Mouse (Mus musculus) brain, adult 2 months (tissue): ENCODE data around the gene Rhbdf2.
"Not testable (repeated sequence)": the region's sequence is repeated elsewhere in the genome, so short reads cannot be mapped to it uniquely, and the experiment has no call there.

Source experiments
- DNase-seq: peaks from one replicate; pipeline ENCODE4 v3.0.0; 2011; ENCODE audit warnings: low read depth, low spot score

Gene Rhbdf2

DNA sequence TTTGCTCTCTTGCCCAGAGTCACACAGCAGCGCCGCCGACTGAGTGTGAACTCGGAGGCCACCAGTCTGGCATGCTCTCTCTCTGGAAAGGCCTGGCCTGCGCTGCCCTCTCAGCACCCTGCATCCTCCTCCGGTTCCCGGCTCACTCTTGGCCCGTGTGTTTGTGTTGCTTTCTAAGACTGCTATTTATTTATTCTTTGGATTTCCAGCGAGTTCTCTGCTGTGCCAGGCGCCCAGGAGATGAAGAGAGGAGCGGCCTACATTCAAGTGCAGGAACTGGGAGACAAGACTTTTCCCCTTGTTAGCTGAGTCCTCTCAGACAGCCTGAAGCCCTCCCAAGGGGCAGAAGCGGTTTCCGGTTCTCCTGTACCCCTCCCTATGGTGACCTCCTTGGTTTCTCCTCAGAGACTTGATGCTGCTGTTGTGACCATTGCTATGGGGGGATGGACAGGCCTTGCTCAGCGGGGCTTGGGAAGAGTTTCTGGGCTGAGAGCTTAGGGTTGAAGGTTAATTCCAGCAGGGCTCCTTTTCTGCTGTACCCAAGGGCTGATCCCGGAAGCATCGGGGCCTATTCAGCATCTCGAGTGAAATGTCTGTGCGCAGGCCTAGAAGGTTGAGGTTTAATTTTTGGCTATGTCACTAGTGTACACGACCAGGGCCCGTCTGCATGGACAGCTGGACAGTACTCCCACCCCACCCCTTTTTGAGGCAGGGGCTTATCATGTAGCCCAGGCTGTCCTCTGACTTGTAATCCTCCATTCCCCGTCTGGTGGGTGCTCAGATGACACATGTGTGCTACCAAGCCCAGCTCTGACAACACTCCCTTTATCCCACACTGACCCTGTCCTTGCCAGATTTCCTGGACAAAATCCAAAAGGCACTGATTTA is 17.6 kb upstream of the Rhbdf2 start:
- DNase-seq, result peak; percentile 54

- DNase-seq, result peak; percentile 63
Observed at GRCm38 (mm10) chr11:116643579-116644224, 16.9 kb upstream of the Rhbdf2 start.

- peak; percentile 93 for DNase-seq
Observed at GRCm38 (mm10) chr11:116642681-116643578, 16.1 kb upstream of the Rhbdf2 start.

GRCm38 (mm10) chr11:116641731-116642130 is 14.9 kb upstream of the Rhbdf2 start:
- DNase-seq, result no peak

- no peak for DNase-seq
Observed at GRCm38 (mm10) chr11:116641168-116641567, 14.3 kb upstream of the Rhbdf2 start.

GRCm38 (mm10) chr11:116636607-116637006 is 9.8 kb upstream of the Rhbdf2 start:
- not testable (repeated sequence) for DNase-seq

DNA sequence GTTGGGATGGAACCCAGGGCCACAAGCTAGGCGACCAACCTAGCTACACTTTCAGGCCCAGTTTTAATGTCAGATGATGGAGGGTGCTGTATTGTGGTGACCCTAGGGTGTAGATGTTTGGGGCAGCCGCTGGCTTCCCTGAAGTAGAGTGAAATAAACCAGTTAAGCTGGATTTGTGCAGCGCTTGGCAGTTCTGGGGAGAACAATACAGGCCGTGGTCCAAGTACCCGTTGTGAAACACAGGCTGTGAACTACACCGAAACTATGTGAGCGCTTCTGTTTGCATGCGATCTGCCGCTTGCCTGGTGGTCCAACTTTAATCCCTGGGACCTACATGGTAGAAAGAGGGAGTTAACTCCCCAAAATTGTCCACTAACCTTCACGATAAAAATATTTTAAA is 6.1 kb upstream of the Rhbdf2 start:
- no peak for DNase-seq

DNA sequence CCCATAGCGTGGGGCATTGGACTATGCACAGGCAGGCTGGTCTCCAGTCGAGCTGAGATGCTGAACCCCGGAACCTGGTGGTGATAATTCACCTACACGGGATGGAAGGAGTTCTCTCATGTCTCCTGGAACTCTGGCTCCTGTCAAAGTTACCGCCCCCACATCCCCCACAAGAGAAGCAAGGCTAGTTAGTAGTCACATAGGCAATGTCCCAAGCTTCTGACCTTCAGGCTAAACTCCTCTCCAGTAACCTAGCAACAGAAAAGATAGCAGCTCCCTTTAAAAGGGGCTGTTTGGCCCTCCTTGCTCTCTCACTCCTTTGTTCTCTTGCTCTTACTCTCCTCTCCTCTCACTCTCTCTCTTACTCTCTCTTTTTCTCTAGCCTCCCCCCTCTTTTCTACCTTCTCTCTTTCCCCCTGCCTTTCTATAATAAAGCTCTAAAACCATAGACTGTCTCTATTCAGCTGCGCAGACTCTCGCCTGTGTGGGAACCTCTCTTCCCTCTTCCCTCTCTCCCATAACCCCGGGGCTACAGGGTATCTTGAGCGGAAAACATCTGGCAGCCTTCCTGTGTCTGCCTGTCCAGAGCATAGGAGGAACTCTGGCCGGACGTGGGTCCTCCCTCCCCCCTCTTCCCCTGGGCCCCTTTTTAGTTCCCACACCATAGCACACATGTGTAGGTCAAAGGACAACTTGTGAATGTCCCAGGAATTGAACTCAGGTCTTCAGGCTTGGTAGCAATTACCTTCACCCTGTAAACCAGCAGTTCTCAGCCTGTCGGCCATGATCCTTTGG is 3.5 kb upstream of the Rhbdf2 start:
- DNase-seq, result no peak

- no peak for DNase-seq
Observed at GRCm38 (mm10) chr11:116629472-116629871, 2.7 kb upstream of the Rhbdf2 start.

- DNase-seq, result peak; percentile 93
Observed at GRCm38 (mm10) chr11:116628712-116629111, 1.9 kb upstream of the Rhbdf2 start.

GRCm38 (mm10) chr11:116627072-116628020 is 527 bp upstream of the Rhbdf2 start:
- peak; percentile 51 for DNase-seq

GRCm38 (mm10) chr11:116625081-116626000 is 1.5 kb downstream of the Rhbdf2 start:
- peak; percentile 47 for DNase-seq

- peak; percentile 39 for DNase-seq
Observed at GRCm38 (mm10) chr11:116624131-116624832, 2.5 kb downstream of the Rhbdf2 start.

DNA sequence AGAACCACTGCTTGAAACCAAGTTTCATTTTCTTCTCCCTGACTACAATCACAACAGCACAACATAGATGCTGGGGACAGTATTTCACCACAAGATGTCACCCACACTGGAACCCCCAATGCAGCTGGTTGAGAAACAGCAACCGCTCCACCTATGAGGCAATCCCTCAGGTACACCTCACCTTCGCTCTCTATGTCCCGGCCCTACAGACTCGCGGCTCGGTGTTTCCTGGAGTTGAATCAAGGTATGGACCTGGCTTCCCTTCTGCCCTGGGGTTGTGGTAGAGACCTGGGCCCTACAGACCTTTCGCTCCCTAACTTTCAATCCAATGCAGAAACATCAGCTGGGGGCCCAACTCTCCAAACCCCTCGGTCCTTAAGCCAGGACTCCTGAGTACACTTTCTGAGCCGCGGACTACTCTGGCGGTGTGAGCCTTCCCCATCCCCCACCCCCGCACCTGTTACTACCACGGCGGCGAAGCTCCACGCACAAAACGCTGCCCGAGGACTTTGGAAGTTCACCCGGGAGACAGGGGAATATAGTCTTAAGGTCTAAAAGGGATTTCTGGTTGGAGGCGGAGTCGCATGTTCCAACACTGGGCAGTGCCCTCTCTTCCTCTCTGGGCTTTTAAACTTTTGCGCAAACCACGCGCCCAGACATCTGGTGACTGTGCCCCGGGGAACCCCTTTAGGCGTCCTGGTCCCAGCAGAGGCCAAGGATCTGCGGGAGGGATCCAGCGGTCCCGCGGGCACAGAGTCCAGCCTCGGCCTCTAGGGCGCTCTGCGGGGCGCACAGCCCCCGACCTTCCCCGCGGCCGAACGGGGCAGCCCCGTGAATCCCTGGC is 3.3 kb downstream of the Rhbdf2 start:
- DNase-seq, result no peak

DNA sequence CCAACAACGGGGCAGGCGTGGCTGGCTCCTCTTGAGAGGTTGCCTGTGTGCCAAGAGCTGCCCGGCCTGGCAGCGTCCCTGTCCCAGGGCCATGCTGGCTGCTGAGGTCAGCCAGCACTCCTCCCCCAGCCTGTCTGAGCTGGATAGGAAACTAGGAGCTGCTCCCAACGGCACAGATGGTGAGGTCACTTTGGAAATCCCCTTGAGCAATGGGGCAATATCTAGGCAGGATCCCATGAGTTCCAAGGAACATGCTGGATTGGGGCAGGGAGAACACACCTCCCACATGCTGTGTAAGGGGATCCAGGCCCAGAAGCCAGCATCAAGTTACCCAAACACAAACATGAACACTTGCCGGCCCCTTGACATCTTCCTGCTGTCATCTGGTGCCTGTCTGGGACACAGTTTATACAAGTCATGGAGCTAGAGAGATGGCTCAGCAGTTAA is 5.5 kb downstream of the Rhbdf2 start:
- peak; percentile 92 for DNase-seq

DNA sequence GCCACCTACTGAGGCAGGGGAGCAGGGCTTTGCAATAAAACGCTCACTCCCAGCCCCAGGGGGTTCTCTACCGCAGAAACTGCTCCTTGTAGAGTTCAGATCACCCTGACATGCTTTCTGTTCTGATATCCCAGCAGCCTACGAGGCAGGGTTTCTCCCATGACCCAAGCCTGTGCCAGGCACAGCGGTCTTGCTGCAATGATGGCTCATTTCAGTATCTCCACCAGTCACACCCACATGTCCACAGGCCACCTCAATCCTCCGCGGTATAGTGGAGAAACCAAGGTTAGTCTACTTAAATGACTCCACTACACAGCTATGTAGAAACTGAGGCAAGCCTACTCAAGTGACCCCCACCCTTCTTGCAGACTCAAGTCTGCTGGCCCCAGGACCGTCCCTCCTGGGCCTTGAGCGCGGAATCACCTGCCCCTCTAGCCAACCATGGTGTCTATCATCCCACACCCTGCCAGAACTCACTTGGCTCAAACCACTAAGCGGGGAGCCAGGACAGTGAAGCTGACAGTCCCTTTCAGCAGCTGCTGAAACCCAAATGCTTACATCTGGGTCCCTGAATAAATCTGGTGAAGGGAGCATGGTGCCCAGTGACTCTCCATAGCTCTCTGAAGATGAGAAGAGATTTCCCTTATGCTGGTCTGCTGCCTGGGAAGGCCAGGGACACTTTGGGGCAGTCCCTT is 6.1 kb downstream of the Rhbdf2 start:
- peak; percentile 17 for DNase-seq

GRCm38 (mm10) chr11:116620073-116620472 is 6.7 kb downstream of the Rhbdf2 start:
- no peak for DNase-seq
